Mouse (Mus musculus) B cell, adult 62 days (primary cell): Measurements from ENCODE around the gene Slc2a12. TPM values are rescaled to one million over a fixed set of nuclear protein-coding genes. Genes with fewer than 3 reads are reported as not detected.

Experiments used
- total RNA-seq: library from RNA; stranded (reverse); gene quantifications from 4 replicates; pipeline ENCODE4 v1.2.4, GENCODE M21; 2023

Gene Slc2a12
- total RNA-seq: not detected in 4 replicates

DNA sequence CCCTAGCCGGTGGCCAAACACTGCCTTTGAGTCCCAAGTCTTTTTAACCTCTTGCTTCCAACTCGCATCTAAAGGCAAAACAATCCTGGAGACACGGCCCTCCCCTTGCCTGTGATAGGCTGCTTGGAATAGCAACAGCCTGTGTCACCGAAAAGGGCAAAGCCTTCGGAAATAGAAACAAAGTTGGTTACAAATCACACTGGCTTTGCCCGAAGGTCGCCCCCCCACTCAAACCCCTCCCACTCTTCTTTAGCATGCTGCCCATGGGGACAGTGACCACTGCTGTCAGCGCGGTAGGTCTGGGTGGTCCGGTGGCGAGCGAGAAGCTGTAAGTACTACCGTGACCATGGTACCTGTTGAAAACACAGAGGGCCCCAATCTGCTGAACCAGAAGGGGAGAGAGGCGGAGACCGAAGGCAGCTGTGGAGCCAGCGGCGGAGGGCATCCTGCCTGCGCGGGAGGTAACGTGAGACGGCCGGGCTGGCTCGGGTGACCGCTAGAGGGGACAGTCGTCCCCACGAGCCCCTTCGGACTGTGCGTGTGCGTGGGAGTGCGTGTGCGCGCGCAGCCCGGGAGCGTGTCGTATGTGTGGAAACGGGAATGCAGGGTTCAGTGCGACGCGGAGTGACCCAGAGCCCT, at the start of gene Slc2a12:
Slc2a12 (plus strand) TSS at position 159 of the 639 bp plus-strand sequence.

DNA sequence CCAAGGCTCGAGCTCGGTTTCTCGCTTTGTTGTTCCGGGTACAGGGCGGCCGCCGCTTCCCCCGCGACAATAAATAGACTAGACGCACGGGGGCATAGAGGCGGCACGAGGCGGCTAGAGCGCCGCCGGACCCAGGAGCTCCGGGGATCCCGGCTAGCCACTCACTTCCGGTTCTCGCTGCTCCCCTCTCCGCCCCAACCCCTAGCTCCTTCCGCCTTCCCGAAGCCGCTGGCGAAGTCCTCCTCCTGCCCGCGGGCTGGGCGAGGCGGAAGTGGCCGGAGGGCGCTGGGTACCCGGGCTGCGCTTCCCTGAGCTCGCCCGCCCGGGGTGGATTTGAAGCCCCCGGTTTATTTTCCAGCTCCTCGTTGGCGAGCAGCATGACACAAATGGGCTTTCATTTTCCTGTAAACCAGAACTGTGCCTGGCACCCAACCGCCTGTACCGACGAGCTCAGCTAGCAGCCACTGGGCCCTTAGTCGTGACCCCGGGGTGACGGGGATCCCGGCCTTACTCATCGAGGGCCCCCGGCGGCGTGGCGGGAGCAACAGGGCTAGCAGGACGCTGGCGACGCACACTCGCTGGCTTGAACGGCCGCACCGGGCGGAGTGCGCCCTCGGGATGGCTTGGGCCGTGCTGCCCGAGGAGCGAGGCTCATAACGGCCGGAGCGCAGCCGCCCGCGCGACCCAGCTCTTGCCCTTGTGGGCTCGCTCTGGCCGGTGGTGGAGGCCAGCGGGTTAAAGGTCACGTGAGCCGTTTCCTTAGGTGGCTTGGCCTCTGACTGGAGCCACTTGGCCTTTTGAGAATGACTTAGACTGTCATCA, 86.7 kb downstream of the Slc2a12 start, which contains the start of gene Tbpl1:
Tbpl1 (minus strand) TSS at position 667 of the 822 bp plus-strand sequence.

Other genes starting within 250 kb of the Slc2a12 start
- gene Tbpl1, start 86.9 kb downstream of the Slc2a12 start, total RNA-seq: 45.2 to 55.5 TPM (median 49.7 TPM) in 4 replicates
- gene Tcf21, start 175.2 kb downstream of the Slc2a12 start, total RNA-seq: not detected in 4 replicates